Mouse (Mus musculus) neural tube, embryonic 12.5 days (tissue): ENCODE measurements around the gene Zbtb20. TPM values are rescaled to one million over a fixed set of nuclear protein-coding genes. Genes with fewer than 3 reads are reported as not detected.
"Not testable (repeated sequence)": the region's sequence is repeated elsewhere in the genome, so short reads cannot be mapped to it uniquely, and the experiment has no call there.

ENCODE experiments used
- ATAC-seq: fragments of 200-750 bp; cut with Nextera tagmentation; 2 replicates; pipeline ENCODE4 v1.8.0; 2017; ENCODE audit warnings: low read depth, mild to moderate bottlenecking, moderate TSS enrichment, moderate library complexity; ENCODE audit not compliant: low FRiP score
- H3K27ac ChIP-seq: fragments of 300-500 bp; sonication (generic); 2 replicates; pipeline ENCODE4 v1.5.1; 2016
- H3K27me3 ChIP-seq: fragments of 300-500 bp; sonication (generic); replicated peaks from 2 replicates; pipeline ENCODE4 v1.6.1; 2016; ENCODE audit warnings: mild to moderate bottlenecking
- H3K36me3 ChIP-seq: fragments of 300-500 bp; sonication (generic); 2 replicates; pipeline ENCODE4 v1.6.1; 2016; ENCODE audit warnings: mild to moderate bottlenecking
- H3K4me1 ChIP-seq: fragments of 300-500 bp; sonication (generic); 2 replicates; pipeline ENCODE4 v1.6.1; 2016
- H3K4me2 ChIP-seq: fragments of 300-500 bp; sonication (generic); replicated peaks from 2 replicates; pipeline ENCODE4 v1.6.1; 2016; ENCODE audit warnings: mild to moderate bottlenecking
- H3K4me3 ChIP-seq: fragments of 300-500 bp; sonication (generic); 2 replicates; pipeline ENCODE4 v1.5.1; 2016
- H3K9ac ChIP-seq: fragments of 300-500 bp; sonication (generic); 2 replicates; pipeline ENCODE4 v1.6.1; 2016; ENCODE audit warnings: mild to moderate bottlenecking
- H3K9me3 ChIP-seq: fragments of 300-500 bp; sonication (generic); 2 replicates; pipeline ENCODE4 v1.6.1; 2016; ENCODE audit warnings: mild to moderate bottlenecking
- WGBS: fragments of 180-500 bp; shearing (Covaris S2); methylation state at CpG from one replicate; pipeline ENCODE4 v1.1.7; 2016; 5-methylcytosine and 5-hydroxymethylcytosine counted together
- polyA plus RNA-seq: library from polyadenylated mRNA; unstranded; fragments of >200 nt; fragmentation: Nextera tagmentation; extraction: Ambion mirVana; gene quantifications from 2 replicates; pipeline ENCODE4 v1.2.1, GENCODE M21; 2016

Gene Zbtb20
- polyA plus RNA-seq, 1 experiment from 2014 or later, result 65.2 TPM

DNA sequence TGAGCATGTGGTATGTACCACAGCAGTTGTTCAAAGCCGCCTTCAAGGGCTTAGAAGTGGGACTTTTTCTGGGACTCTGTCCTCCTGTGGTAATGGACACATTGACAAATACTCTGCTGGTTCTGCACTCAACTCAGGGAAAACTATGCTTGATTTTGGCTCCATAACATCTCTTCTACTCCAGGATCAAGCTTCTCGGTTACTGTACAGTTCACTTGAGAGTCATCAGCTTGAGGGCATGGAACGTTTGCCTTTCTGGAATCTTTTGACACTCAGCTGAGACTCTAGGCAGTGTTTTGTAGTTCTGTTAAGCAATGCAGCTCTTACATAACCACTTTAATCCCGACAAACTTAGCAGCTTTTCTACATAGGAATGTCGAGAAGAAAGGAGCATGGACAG lies 36.1 kb downstream of the Zbtb20 start:
- no peaks in the 10 kb centered on the region for H3K9me3 ChIP-seq
- no peak overlapping the region for H3K27ac ChIP-seq
- 80% methylated on average over 5 of the region's 5 CpGs for WGBS
- H3K9ac ChIP-seq, result no peak overlapping the region
- no peaks in the 10 kb centered on the region for H3K27me3 ChIP-seq
- no peaks in the 10 kb centered on the region; the same call in none of the 2 replicates for H3K4me1 ChIP-seq
- H3K4me3 ChIP-seq, result no peak overlapping the region
- no peak overlapping the region for H3K4me2 ChIP-seq
- no peak for ATAC-seq
- H3K36me3 ChIP-seq, result no peaks in the 10 kb centered on the region

DNA sequence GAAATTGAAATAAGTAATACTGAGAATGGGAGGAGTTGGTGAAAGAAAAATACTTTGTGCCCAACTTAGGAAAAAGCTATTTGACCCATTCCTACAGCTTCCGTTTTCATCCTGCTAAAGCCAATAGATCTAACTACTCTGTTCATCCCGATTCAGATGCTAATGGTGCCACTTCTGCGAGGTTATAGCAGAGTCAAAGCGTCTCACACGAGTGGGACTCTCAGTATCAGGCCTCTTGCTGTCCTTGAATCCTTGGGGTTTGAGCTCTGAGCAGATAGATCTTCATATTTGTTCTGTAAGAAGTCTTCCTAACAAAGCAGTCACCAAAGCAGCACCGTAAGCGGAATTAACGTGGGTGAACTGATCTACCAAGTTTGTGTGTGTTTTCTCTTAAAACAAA lies 37.6 kb downstream of the Zbtb20 start:
- H3K27ac ChIP-seq, result no peak overlapping the region
- ATAC-seq, result no peak
- WGBS, result 57% methylated on average over 8 of the region's 8 CpGs

GRCm38 (mm10) chr16:42914457-42915085 lies 38.9 kb downstream of the Zbtb20 start:
- Histone ChIP-seq H3K27ac (no peak overlapping the region), H3K36me3 (no peaks in the 10 kb centered on the region), H3K27me3 (no peaks in the 10 kb centered on the region), H3K4me2 (no peak overlapping the region), H3K4me1 (no peaks in the 10 kb centered on the region; the same call in 1 of the 2 replicates), H3K9ac (no peak overlapping the region), H3K4me3 (no peak overlapping the region), H3K9me3 (no peaks in the 10 kb centered on the region)
- peak; percentile 86 for ATAC-seq
- 46% methylated on average over 8 of the region's 8 CpGs for WGBS

More for the DNA sequence above, 37.6 kb downstream of the Zbtb20 start:
- H3K9ac ChIP-seq, result no peak overlapping the region
- H3K9me3 ChIP-seq, result no peaks in the 10 kb centered on the region
- H3K4me3 ChIP-seq, result no peak overlapping the region
- H3K4me2 ChIP-seq, result no peak overlapping the region
- no peaks in the 10 kb centered on the region for H3K36me3 ChIP-seq
- no peaks in the 10 kb centered on the region for H3K27me3 ChIP-seq
- no peaks in the 10 kb centered on the region; the same call in 1 of the 2 replicates for H3K4me1 ChIP-seq

DNA sequence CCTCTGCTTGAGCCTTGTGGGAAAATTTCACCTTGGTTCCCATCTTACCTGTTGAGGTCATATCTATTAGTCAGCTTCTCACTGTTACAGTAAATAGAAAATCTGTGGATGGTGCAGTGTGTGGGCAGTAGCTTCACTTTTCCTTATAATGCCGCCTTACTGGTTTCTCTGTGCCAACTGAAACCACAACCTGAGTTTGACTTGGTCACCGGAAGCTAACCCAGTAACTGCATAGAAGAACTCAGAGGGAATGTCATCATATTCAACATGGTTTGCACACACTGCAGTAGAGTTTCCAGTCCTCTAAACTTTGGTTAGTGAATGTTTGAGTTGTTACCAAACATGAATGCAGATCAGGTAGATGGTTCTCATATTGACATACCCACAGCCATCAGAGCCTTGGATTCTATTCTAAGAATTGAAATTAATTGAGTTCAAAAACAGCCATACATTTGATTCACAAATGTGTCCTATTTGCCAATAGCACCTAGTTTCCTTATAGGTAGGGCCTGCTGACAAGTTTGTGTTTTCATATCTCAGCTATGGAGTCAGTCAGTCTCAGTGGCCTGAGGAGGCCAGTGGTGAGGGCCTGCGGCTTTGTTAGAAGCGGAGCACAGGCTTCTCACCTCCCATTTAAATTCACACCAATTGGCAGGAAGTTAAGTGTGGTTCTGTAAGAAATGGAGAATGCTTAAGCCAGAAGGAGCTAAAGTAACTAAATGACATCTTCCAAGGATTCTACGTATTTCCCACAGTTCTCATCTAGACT lies 44.5 kb downstream of the Zbtb20 start:
- no peaks in the 10 kb centered on the region for H3K9me3 ChIP-seq
- H3K9ac ChIP-seq, result no peak overlapping the region
- no peak for ATAC-seq
- H3K4me3 ChIP-seq, result no peak overlapping the region
- no peak overlapping the region for H3K27ac ChIP-seq
- no peaks in the 10 kb centered on the region for H3K36me3 ChIP-seq
- no peaks in the 10 kb centered on the region for H3K4me1 ChIP-seq
- no peak overlapping the region for H3K4me2 ChIP-seq
- WGBS, result 91% methylated on average over 5 of the region's 5 CpGs
- H3K27me3 ChIP-seq, result no peaks in the 10 kb centered on the region

- Histone ChIP-seq H3K4me1 (no peaks in the 10 kb centered on the region), H3K27ac (no peak overlapping the region), H3K4me2 (no peak overlapping the region), H3K4me3 (no peak overlapping the region), H3K27me3 (no peaks in the 10 kb centered on the region), H3K36me3 (no peaks in the 10 kb centered on the region), H3K9me3 (no peaks in the 10 kb centered on the region), H3K9ac (no peak overlapping the region)
- 64% methylated on average over 4 of the region's 4 CpGs for WGBS
- no peak for ATAC-seq
Measured at GRCm38 (mm10) chr16:42921436-42921835, 45.8 kb downstream of the Zbtb20 start.

DNA sequence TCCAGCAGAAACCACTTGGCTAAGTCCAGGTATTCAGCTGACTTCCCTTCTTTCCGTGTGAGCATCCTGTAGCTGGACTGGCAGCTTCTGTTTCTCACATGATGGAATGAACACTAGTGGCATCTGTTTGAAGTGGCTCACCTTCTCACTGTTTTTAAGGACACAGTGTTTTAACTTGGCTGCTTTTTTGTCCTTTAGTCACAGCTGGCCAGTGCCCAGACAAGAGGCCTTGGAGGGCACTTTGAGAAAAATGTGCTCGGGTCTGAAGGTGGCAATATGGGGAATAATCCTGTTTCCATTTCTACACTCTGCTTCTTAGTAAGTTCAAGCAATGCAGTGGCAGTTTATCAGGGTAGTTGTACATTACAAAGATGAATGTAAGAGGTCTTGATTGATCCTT lies 62.5 kb downstream of the Zbtb20 start:
- H3K27me3 ChIP-seq, result no peaks in the 10 kb centered on the region
- 82% methylated on average over 2 of the region's 2 CpGs for WGBS
- H3K27ac ChIP-seq, result no peak overlapping the region
- no peaks in the 10 kb centered on the region for H3K9me3 ChIP-seq
- ATAC-seq, result no peak
- no peak overlapping the region for H3K9ac ChIP-seq
- H3K36me3 ChIP-seq, result no peaks in the 10 kb centered on the region
- no peak overlapping the region for H3K4me2 ChIP-seq
- no peaks in the 10 kb centered on the region for H3K4me1 ChIP-seq
- no peak overlapping the region for H3K4me3 ChIP-seq

- no peak overlapping the region for H3K27ac ChIP-seq
- H3K9ac ChIP-seq, result no peak overlapping the region
- H3K36me3 ChIP-seq, result no peaks in the 10 kb centered on the region
- H3K4me3 ChIP-seq, result no peak overlapping the region
- H3K27me3 ChIP-seq, result no peaks in the 10 kb centered on the region
- H3K9me3 ChIP-seq, result no peaks in the 10 kb centered on the region
- H3K4me1 ChIP-seq, result no peaks in the 10 kb centered on the region
- WGBS, result 30% methylated on average over 4 of the region's 4 CpGs
- ATAC-seq, result no peak
- no peak overlapping the region for H3K4me2 ChIP-seq
Measured at GRCm38 (mm10) chr16:42947016-42947415, 71.3 kb downstream of the Zbtb20 start.

DNA sequence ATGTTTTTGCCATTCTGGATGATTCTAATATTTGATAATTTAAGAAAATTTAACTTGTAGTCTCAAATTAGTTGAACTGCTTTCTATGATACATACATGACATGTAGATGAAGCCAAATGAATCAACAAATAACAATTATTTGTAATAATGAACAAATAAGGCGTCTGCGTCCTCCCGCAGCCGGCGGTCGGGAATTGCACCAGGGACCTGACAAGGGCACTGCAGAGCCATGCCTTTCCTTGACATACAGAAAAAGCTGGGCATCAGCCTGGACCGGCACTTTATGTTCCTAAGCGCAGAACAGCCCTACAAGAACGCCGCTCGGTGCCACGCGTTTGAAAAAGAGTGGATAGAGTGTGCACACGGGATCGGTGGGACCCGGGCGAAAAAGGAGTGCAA lies 79.7 kb downstream of the Zbtb20 start:
- ATAC-seq, H3K36me3 ChIP-seq, H3K9me3 ChIP-seq, H3K4me3 ChIP-seq, H3K4me2 ChIP-seq, H3K9ac ChIP-seq, H3K4me1 ChIP-seq, H3K27me3 ChIP-seq, H3K27ac ChIP-seq: not testable (repeated sequence)
- WGBS, result 97% methylated on average over 17 of the region's 17 CpGs

DNA sequence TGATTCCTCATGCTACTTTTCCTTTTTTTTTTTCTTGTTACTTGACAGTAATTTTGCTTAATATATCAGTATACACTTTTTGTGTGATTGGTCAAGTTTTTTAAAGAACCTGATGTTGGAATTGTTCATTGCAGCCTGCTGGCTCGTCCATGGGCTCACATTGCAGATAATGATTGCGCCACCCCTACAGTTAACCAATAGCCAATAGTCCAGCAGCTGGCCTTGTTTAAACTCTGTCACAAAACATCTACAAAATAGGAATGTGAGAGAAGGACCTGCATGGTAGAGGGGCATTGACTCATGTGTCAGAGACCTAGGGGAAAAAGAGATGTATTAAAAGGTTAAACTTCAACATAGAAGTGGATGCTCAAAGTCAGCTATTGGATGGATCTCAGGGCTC lies 97.2 kb downstream of the Zbtb20 start:
- H3K4me1 ChIP-seq, result no peaks in the 10 kb centered on the region
- no peaks in the 10 kb centered on the region for H3K27me3 ChIP-seq
- no peaks in the 10 kb centered on the region for H3K36me3 ChIP-seq
- WGBS, result 91% methylated on average over 2 of the region's 2 CpGs
- H3K9me3 ChIP-seq, result no peaks in the 10 kb centered on the region
- H3K4me3 ChIP-seq, result no peak overlapping the region
- H3K4me2 ChIP-seq, result no peak overlapping the region
- no peak overlapping the region for H3K27ac ChIP-seq
- ATAC-seq, result no peak
- no peak overlapping the region for H3K9ac ChIP-seq

- H3K27me3 ChIP-seq, result no peaks in the 10 kb centered on the region
- H3K9ac ChIP-seq, result no peak overlapping the region
- H3K27ac ChIP-seq, result no peak overlapping the region
- WGBS, result 77% methylated on average over 1 of the region's 1 CpGs
- no peaks in the 10 kb centered on the region for H3K4me1 ChIP-seq
- no peak overlapping the region for H3K4me2 ChIP-seq
- no peak for ATAC-seq
- H3K9me3 ChIP-seq, result no peaks in the 10 kb centered on the region
- H3K36me3 ChIP-seq, result no peaks in the 10 kb centered on the region
- no peak overlapping the region for H3K4me3 ChIP-seq
Measured at GRCm38 (mm10) chr16:42998896-42999295, 123.2 kb downstream of the Zbtb20 start.

DNA sequence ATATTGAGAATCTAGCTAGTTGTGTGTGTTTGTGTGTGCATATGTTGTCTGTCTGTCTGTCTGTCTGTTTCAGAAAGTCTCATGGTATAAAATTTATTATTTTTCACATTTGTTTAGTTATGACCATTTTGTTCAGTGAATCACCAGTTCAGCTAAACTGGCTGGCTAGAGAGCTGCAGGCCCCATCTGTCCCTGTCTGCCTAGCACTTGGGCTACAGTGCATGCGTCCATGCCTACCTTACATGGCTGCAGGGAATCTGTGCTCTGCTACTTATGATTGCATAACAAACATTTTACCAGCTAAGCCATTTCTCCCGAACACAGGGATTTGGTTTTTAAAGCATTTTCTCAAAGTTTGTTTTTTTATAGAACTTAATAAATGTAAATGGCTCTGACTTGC lies 150.7 kb downstream of the Zbtb20 start:
- H3K9me3 ChIP-seq, result no peaks in the 10 kb centered on the region
- no peak overlapping the region for H3K4me2 ChIP-seq
- no peak overlapping the region for H3K9ac ChIP-seq
- H3K27ac ChIP-seq, result no peak overlapping the region
- H3K27me3 ChIP-seq, result no peaks in the 10 kb centered on the region
- H3K36me3 ChIP-seq, result no peaks in the 10 kb centered on the region
- ATAC-seq, result no peak
- 0 out of 2 replicates have a peak, but pooled peaks cover 5% of the 10 kb centered on the region for H3K4me1 ChIP-seq
- H3K4me3 ChIP-seq, result no peak overlapping the region
- WGBS, result 85% methylated on average over 2 of the region's 2 CpGs

DNA sequence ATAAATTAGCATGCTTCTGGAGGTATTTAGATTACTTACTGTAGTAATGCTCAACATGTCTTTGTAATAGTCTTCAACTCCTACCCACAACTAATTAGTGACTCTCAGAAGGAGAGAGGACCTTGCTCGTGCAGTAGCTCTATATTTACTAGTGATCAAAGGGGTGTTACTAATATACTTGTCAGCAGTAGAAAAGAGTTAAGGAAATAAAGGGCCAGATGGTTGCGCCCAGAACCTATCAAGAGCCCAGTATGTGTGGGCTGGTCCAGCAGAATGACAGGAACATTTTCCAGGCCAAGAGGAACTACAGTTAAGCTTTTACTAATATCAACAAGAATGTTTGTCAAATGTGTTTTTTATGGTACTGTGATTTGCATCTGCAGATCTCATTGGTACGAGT lies 153.6 kb downstream of the Zbtb20 start:
- Histone ChIP-seq H3K4me2 (no peak overlapping the region), H3K4me1 (0 out of 2 replicates have a peak, but pooled peaks cover 5% of the 10 kb centered on the region), H3K4me3 (no peak overlapping the region), H3K27ac (no peak overlapping the region), H3K9ac (no peak overlapping the region), H3K27me3 (no peaks in the 10 kb centered on the region), H3K36me3 (no peaks in the 10 kb centered on the region), H3K9me3 (no peaks in the 10 kb centered on the region)
- no peak for ATAC-seq
- 68% methylated on average over 3 of the region's 3 CpGs for WGBS

- WGBS, result 52% methylated on average over 6 of the region's 6 CpGs
- H3K4me1 ChIP-seq, result no peaks in the 10 kb centered on the region
- no peaks in the 10 kb centered on the region for H3K36me3 ChIP-seq
- no peak for ATAC-seq
- no peaks in the 10 kb centered on the region for H3K27me3 ChIP-seq
- no peak overlapping the region for H3K4me2 ChIP-seq
- H3K9me3 ChIP-seq, result no peaks in the 10 kb centered on the region
- no peak overlapping the region for H3K9ac ChIP-seq
- no peak overlapping the region for H3K27ac ChIP-seq
- H3K4me3 ChIP-seq, result no peak overlapping the region
Measured at GRCm38 (mm10) chr16:43035709-43036108, 160.0 kb downstream of the Zbtb20 start.
